Mouse (Mus musculus) retina, postnatal 7 days (tissue): ENCODE measurements at regions not wholly inside any gene's neighbourhood (a gene's known extent, or its start where the extent isn't known, plus 50 kb on each side); places are given as distances from the start of the nearest gene placed in this dataset.
"Not testable (repeated sequence)": the region's sequence is repeated elsewhere in the genome, so short reads cannot be mapped to it uniquely, and the experiment has no call there.

Experiments used
- DNase-seq: peaks from one replicate; pipeline ENCODE4 v3.0.0-alpha.2; 2012; ENCODE audit warnings: low read depth, low spot score

- peak; percentile 16 for DNase-seq
These were observed 781.5 kb upstream of the Cdh20 start for GRCm38 (mm10) chr1:103986867-103987266.

GRCm38 (mm10) chr1:104002906-104003305 is 765.4 kb upstream of the Cdh20 start:
- DNase-seq = not testable (repeated sequence)

- no peak for DNase-seq
These were observed 738.7 kb upstream of the Cdh20 start for GRCm38 (mm10) chr1:104029670-104030069.

GRCm38 (mm10) chr1:104048440-104048839 is 719.9 kb upstream of the Cdh20 start:
- no peak for DNase-seq

- no peak for DNase-seq
These were observed 719.0 kb upstream of the Cdh20 start for GRCm38 (mm10) chr1:104049169-104049948.
